Mouse (Mus musculus): ENCODE data around the gene Mecr.

The Mecr gene

GRCm38 (mm10) chr4:131836891-131837491 is 6.3 kb upstream of the Mecr start:
- DNase-seq = peak; percentile 64

GRCm38 (mm10) chr4:131837872-131838524 is 5.3 kb upstream of the Mecr start, which contains the start of gene Ptpru:
TSS of gene Ptpru (minus strand) at chr4:131838288.
- peak; percentile 96 for DNase-seq

DNA sequence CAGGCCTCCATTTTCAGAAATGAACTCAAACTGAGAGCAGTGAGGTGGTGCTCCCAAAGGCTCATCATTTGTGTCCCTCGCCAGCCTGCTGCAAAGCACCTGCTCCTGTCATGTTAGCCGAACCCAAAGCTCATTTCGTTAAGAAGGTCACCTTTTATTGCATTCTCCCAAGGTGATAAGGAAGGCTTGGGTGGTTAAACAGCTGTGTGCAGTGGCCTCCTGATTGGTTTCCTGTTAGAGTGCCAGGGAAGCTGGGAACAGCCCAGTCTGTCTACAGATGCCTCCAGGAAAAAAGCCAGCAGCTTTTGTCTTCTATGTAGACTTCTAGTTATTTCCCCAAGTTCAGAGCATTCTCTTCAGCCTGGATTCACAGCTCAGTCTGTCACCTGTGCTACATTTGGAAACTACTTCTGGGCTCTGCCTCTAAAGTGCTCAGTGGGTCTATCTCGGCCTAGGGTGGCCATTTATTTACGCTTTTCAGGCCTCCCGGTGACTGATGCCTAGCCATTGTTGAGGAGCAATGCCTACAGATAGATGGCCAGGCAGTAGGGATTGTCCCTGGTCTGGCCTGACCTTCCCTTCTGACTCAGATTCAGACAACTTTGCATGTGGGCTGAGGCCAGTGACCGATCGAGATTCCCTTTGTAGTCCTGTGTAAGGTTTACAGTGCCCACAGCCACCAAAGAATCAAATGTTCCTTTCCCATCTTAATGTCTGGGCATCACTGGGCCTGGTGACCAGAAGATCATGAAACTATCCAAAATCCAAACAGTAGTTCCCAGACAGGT is 2.9 kb downstream of the Mecr start:
- DNase-seq = no peak

- DNase-seq = no peak
Measured at GRCm38 (mm10) chr4:131848082-131848481, 4.8 kb downstream of the Mecr start.

DNA sequence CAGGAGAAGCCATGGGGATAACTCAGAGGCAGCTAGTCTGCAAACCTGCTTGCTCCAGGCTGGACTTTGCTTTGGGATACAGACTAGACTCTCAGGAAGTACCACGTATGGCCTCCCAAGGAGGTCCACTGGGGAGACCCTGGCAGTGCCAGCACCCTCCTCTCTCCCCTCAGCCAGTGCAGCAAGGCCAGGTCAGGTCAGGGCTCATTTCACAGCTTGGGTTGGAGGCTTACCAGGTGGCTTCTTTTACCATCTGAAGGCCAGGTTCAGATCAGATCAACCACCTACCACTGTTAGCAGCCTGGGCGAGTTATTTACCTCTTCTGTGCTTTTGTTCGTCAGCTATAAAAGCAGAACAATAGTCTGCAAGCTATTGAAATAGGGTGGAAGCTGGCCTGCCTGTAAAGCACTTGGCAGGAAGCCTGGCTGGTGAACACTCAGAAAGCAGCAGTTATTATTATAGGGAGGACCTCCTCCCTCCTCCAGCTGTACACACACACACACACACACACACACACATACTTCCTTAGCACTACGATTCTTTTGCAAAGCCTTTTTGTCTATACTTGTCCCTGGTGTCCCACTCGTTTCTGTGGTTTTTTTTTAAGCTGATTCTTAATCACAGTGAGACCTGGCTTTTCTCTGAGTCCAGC is 6.8 kb downstream of the Mecr start:
- DNase-seq = no peak

GRCm38 (mm10) chr4:131854950-131855349 is 11.7 kb downstream of the Mecr start:
- no peak for DNase-seq

DNA sequence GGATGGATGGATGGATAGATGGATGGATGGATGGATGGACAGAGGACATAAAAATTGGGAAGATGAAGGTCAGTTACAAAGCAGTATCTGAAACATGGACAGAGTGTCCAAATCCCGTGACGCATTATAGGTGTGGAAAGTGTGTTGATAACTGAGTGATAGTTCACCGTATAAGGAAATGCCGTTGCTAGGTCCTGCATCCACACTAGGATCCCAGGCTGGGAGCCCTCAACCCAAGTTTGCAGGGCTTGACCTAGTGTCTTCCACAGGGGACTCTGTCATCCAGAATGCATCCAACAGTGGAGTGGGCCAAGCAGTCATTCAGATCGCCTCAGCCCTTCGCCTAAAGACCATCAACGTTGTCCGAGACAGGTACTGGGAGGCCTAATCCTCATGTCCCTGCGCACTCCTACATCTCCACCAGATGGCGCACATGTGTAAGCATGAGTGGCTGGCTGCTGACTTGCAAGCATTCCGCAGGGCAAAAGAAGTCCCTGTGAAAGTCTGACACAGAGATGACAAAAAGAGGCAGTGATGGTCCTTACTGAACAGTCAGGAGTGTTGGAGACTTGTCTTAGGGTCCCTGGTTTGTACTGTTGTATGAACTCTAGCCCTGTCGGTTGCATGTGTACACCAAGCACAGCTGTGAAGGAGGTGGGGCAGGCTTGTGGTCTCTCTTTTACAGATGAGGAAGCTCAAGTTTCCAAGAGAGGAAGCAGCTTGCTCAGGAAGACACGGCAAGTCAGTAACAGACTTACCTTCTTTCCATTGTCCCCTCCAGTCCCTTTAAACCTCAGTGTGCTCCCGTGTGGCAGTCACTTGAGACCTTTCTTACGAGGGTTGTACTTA is 17.4 kb downstream of the Mecr start:
- DNase-seq = peak; percentile 89

- DNase-seq = no peak
Measured at GRCm38 (mm10) chr4:131861341-131861739, 18.1 kb downstream of the Mecr start.

DNA sequence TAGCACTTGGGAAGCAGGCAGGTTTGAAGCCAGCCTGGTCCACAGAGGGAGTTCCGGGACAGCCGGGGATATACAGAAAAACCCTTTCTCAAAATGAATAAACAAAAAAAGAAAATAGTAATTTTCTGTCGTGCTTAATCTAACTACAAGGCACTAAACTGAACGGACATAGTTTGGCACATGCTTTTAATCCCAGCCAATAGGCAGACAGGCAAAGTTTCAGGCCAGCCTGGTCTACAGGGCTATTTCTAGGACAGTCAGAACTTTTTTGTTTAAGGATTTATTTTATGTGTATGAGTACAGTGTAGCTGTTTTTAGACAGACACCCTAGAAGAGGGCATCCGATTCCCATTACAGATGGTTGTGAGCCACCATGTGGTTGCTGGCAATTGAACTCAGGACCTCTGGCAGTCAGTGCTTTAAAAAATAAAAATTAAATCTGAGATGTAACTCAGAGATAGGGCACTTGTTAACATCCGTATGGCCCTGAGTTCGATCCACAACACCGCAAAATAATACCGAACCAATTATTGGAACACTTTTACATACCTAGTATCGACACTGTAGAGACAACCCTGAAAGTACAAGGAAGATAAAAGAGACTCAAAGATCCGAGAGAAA is 29.5 kb downstream of the Mecr start:
- peak; percentile 14 for DNase-seq

DNA sequence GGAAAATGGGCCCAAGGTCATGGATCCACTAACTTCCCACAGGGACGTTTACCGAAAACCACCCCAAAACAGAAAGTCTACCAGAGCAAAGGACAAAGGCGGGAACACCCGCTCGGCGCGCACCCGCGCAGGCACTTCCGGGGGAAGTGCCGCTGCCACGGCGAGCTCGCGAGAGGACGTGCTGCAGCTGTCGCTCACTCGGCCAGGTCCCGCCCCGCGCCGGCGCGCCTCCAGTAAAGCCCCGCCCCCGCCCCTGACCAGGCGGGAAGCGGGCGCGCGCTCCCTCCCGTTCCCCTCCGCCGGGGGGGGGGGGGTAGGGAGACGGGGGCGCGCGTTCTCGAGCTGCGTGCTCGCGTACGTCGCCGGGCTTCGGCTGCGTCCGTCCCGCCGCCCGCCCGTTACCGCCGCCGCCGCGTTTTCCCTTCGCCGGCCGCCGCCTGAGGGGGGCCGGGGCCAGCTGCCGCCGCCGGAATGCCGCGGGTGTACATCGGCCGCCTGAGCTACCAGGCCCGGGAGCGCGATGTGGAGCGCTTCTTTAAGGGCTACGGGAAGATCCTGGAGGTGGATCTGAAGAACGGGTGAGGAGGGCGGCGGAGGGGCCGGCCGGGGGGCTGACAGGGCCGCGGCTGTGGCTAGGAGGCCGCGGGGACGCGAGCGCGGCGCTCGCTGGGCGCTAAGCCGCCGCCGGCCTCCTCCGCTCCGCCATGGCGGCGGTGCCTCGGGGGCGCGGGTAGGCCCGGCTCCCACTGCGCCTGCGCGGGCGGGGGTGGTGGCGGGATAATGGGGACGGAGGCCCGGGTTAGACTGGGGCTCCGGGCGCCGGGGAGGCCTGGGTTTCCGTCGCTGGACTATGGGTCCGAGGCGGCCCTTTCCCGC is 30.3 kb downstream of the Mecr start, which contains the start of gene Srsf4:
Srsf4 (plus strand) TSS at position 325 of the 876 bp plus-strand sequence.
- DNase-seq = peak; percentile 96

DNA sequence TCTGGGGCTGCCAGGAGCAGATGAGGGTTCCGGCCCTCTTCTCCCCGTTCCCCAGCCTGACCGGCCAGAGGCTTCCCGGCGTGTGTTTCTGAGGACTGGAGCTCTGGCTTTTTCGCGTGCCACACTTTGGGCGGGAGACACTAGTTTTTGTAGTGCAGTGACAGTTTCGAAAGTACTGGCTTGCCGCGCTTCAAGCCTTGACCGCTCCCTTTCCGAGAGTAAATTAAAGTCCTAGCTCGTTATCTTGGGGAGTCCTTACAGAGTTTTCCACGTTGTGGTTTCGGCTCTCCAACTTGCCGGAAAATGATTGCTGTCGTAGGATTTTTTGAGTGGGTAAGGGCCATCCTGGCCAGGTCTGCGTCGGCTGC is 30.9 kb downstream of the Mecr start:
- no peak for DNase-seq

DNA sequence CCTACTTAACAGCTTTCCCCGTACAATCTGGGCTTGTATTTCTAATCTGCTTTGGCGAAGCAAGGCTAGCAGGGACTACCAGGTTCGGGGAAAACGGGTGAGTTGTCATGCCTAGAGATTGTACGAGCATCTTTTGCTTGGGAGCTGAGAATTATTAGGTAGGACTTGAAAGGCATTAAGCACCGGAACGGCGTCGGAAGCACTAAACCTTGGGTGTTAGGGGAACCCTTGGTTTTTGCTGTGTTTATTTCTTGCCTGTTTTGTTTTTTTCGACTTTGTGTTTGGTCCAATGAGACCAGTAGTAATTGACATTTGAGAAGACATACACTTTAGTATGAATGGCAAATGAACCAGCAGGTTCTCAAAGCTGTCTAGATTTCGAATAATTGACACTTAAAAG is 31.3 kb downstream of the Mecr start:
- DNase-seq = no peak

DNA sequence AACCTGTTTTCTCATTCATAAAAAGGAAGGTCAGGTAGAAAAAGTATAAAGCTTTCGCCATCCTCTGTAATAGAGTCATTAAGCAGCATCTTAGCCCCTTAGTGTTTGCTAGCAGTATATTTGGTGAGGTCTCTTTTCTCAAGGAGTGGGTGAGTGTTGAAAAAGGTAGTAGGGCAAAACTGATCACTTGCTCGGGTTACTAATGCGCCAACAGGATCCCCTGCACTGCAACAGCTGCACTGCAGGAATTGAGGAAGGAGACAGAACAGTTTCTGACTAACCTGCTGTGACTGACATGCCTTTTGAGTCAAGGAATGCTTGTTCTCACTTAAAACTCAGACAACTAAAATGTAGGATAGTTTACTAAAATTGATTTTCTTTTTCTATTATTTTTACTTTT is 32.0 kb downstream of the Mecr start:
- peak; percentile 16 for DNase-seq

DNA sequence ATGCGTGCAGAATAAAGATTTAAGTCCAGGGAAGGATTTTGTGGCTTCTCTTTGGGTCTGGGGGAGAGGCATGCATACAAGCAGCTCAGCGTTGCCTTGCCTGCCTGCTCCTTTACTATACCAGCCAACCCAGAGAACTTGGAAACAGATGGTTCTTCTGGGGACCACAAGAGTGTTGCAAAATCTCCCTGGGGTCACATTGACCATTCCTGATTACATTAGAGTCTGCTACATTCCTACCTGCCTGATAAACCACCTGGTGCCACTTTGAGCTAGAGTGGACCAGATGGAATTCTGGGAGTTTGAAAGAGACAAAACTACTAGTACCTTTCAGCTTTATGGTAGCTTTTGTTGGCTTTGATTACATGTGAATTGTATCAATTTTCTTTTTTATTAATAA is 33.6 kb downstream of the Mecr start:
- DNase-seq = no peak

DNA sequence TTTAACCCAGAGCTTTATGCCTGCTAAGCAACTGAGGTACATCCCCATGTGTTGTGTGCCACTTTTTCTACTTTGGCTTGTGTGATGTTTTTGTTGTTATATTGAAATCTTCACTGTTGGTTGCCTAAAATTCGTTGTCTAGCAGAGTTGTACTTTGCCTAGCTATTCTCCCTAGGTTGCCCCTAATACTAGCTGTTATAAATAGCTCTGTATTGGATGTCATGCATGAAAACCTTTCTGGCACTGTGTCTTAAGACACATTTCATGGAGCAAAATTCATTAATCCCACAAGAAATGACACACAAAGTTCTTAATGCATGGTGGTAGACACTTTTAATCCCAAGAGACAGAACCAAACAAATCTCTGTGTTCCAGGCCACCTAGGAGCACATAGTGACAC is 36.4 kb downstream of the Mecr start:
- no peak for DNase-seq

- no peak for DNase-seq
Measured at GRCm38 (mm10) chr4:131881306-131881705, 38.0 kb downstream of the Mecr start.

- no peak for DNase-seq
Measured at GRCm38 (mm10) chr4:131883571-131883970, 40.3 kb downstream of the Mecr start.

DNA sequence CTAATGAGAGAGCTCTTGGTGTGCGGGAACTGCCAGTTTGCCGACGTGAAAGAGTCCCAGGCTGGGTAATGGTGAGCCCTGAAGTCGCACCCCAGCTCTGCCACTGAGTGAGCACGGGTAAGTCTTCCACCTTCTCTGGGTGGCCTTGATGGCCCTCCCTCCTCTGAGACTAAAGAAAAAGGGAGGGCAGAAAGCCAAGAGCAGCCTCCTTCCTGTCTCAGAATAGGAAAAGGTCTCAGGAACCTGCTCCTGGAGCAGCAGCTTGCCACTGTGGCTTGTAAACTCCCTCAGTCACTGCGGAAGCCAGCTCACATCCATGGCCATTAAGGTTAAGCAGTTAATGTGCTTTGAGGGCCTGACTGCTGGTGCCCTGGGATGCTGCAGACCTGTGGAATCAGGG is 42.1 kb downstream of the Mecr start:
- no peak for DNase-seq

- DNase-seq = no peak
Measured at GRCm38 (mm10) chr4:131888564-131888963, 45.3 kb downstream of the Mecr start.

DNA sequence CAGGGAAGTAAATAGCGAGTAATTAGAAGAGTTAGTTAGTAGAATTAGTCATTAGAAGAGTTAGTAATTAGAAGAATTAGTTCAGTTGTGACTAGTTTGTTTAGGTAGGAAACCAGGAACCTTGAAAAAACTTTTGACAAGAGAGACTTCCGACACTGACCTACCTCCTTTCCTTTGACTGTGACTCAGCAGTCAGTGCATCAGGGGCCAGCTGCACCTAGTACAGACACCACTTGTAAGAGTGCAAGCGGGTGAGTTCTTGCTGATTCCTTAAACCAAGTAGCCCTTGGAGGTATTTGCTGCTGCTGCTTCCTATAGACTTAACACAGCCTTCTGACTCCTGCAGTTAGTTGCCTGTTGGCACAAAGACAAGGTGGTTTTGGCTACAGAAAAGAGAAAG is 47.4 kb downstream of the Mecr start:
- DNase-seq = no peak

DNA sequence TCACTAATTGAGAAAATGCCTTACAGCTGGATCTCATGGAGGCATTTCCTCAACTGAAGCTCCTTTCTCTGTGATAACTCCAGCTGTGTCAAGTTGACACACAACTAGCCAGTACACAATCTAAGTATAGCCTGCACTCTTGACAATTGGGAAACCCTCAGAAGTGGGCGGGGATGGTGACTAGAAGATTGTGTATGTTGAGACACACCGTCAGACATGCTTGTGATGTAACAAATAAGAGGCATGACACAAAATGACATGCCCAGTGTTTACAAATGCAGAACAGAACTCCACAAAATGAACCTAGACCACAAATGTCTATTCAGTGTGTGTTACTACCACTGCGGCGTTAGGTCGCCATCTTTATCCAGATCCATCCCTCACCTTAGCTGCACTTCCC is 53.8 kb downstream of the Mecr start:
- DNase-seq = no peak
